8 mouse cellular contexts compared by ENCODE assay signal in genomic region chr6:125620764-125621163, GRCm38 (mm10).
DNase-seq lines count a peak whose midpoint lies in the region; ATAC-seq and TF ChIP-seq lines count a peak whose summit lies in the region.

No protein-coding gene starts in this region.

- H3K27me3 ChIP-seq in intestine, embryonic 14.5 days (replicated peaks; ENCODE audit: control insufficient read depth, insufficient read depth, low read length) = no peaks in the 10 kb centered on the region
- H3K27me3 ChIP-seq in intestine, embryonic 16.5 days (replicated peaks; ENCODE audit: control insufficient read depth, insufficient read depth, low read length) = no peaks in the 10 kb centered on the region
- H3K27me3 ChIP-seq in limb, embryonic 14.5 days (ENCODE audit: control insufficient read depth, insufficient read depth, low read length) = no peaks in the 10 kb centered on the region
- no peaks in the 10 kb centered on the region for H3K27me3 ChIP-seq in forebrain, embryonic 12.5 days

- no peaks in the 10 kb centered on the region for H3K4me1 ChIP-seq in intestine, embryonic 14.5 days (replicated peaks; ENCODE audit: control insufficient read depth, insufficient read depth, low read length)
- H3K4me1 ChIP-seq in intestine, embryonic 16.5 days (ENCODE audit: control insufficient read depth, insufficient read depth, low read length) = no peaks in the 10 kb centered on the region
- H3K4me1 ChIP-seq in limb, embryonic 14.5 days (ENCODE audit: control insufficient read depth, insufficient read depth, low read length) = no peaks in the 10 kb centered on the region
- H3K4me1 ChIP-seq in forebrain, embryonic 12.5 days = no peaks in the 10 kb centered on the region

- H3K4me3 ChIP-seq in intestine, embryonic 14.5 days (ENCODE audit: low read depth, low read length) = no peak overlapping the region
- no peak overlapping the region for H3K4me3 ChIP-seq in intestine, embryonic 16.5 days (ENCODE audit: low read length)
- H3K4me3 ChIP-seq in limb, embryonic 14.5 days (replicated peaks; ENCODE audit: low read length) = no peak overlapping the region
- H3K4me3 ChIP-seq in forebrain, embryonic 12.5 days (replicated peaks) = no peak overlapping the region

- no peak overlapping the region for H3K27ac ChIP-seq in intestine, embryonic 14.5 days (ENCODE audit: low read depth)
- no peak overlapping the region for H3K27ac ChIP-seq in intestine, embryonic 16.5 days (ENCODE audit: low read length)
- no peak overlapping the region for H3K27ac ChIP-seq in limb, embryonic 14.5 days (replicated peaks; ENCODE audit: low read depth, low read length)
- no peak overlapping the region for H3K27ac ChIP-seq in forebrain, embryonic 12.5 days

- 42% methylated on average over 6 of the region's 6 CpGs for WGBS in intestine, embryonic 14.5 days
- 46% methylated on average over 6 of the region's 6 CpGs for WGBS in intestine, embryonic 16.5 days
- WGBS in limb, embryonic 14.5 days = 39% methylated on average over 6 of the region's 6 CpGs
- WGBS in forebrain, embryonic 12.5 days = 50% methylated on average over 6 of the region's 6 CpGs

- H3K9me3 ChIP-seq in intestine, embryonic 14.5 days (ENCODE audit: control insufficient read depth, low read length) = no peaks in the 10 kb centered on the region
- H3K9me3 ChIP-seq in intestine, embryonic 16.5 days (ENCODE audit: control insufficient read depth, low read length) = no peaks in the 10 kb centered on the region
- no peaks in the 10 kb centered on the region for H3K9me3 ChIP-seq in limb, embryonic 14.5 days (ENCODE audit: control insufficient read depth, low read length)
- H3K9me3 ChIP-seq in forebrain, embryonic 12.5 days = no peaks in the 10 kb centered on the region

- no peak overlapping the region for H3K4me2 ChIP-seq in intestine, embryonic 14.5 days (ENCODE audit: low read length)
- no peak overlapping the region for H3K4me2 ChIP-seq in intestine, embryonic 16.5 days (ENCODE audit: low read depth, low read length)
- no peak overlapping the region for H3K4me2 ChIP-seq in limb, embryonic 14.5 days (replicated peaks; ENCODE audit: low read depth, low read length, severe bottlenecking)
- no peak overlapping the region for H3K4me2 ChIP-seq in forebrain, embryonic 12.5 days

- ATAC-seq in intestine, embryonic 14.5 days (replicated peaks; ENCODE audit: low FRiP score, low TSS enrichment, low read depth) = 0 out of 2 replicates have a peak, but pooled peaks have one; percentile 47
- ATAC-seq in intestine, embryonic 16.5 days = no peak
- peak; percentile 97 for ATAC-seq in frontal cortex, adult (ENCODE audit: low TSS enrichment)
- ATAC-seq in limb, embryonic 14.5 days (ENCODE audit: low FRiP score, low read depth) = peak; percentile 62; the same call in 1 of the 2 replicates
- no peak for ATAC-seq in forebrain, embryonic 12.5 days (ENCODE audit: low FRiP score)

- no peak for DNase-seq in intestine, embryonic 14.5 days (ENCODE audit: low spot score)
- peak; percentile 79 for DNase-seq in NIH3T3 (ENCODE audit: low read depth)
- DNase-seq in limb, embryonic 14.5 days (ENCODE audit: low spot score) = peak; percentile 77
- no peak for DNase-seq in thymus, postnatal 10 days (ENCODE audit: low spot score in 2 of 2)
- no peak for DNase-seq in yolk sac, embryonic 10.5 days (ENCODE audit: low spot score)

- no peaks in the 10 kb centered on the region for H3K36me3 ChIP-seq in intestine, embryonic 14.5 days (ENCODE audit: control insufficient read depth, insufficient read depth, low read length)
- no peaks in the 10 kb centered on the region for H3K36me3 ChIP-seq in intestine, embryonic 16.5 days (ENCODE audit: control insufficient read depth, insufficient read depth, low read length)
- H3K36me3 ChIP-seq in limb, embryonic 14.5 days (ENCODE audit: control insufficient read depth, insufficient read depth, low read length) = no peaks in the 10 kb centered on the region
- H3K36me3 ChIP-seq in forebrain, embryonic 12.5 days (replicated peaks) = no peaks in the 10 kb centered on the region

- H3K9ac ChIP-seq in intestine, embryonic 14.5 days (ENCODE audit: low read length) = no peak overlapping the region
- no peak overlapping the region for H3K9ac ChIP-seq in intestine, embryonic 16.5 days (ENCODE audit: low read depth, low read length)
- no peak overlapping the region for H3K9ac ChIP-seq in limb, embryonic 14.5 days (ENCODE audit: low read depth, low read length, severe bottlenecking)
- no peak overlapping the region for H3K9ac ChIP-seq in forebrain, embryonic 12.5 days

- TF ChIP-seq POLR2A in limb, embryonic 14.5 days (IDR thresholded peaks at IDR 0.05; ENCODE audit: borderline replicate concordance, extremely low read depth, insufficient read depth, insufficient read length) = no peak

Comparison
In these comparisons a context has a peak if more than half of its experiments do, and no peak if none do; other contexts are left out.
1. ATAC-seq: peak in intestine, embryonic 14.5 days (single experiment), frontal cortex, adult (single experiment) and limb, embryonic 14.5 days (single experiment); none in intestine, embryonic 16.5 days (single experiment) and forebrain, embryonic 12.5 days (single experiment).
2. DNase-seq: peak in NIH3T3 (single experiment) and limb, embryonic 14.5 days (single experiment); none in intestine, embryonic 14.5 days (single experiment), thymus, postnatal 10 days (0 of 2) and yolk sac, embryonic 10.5 days (single experiment).